Mouse (Mus musculus): ENCODE data around the gene Atg4b. TPM values are rescaled to one million over a fixed set of nuclear protein-coding genes. Genes with fewer than 3 reads are reported as not detected.

The Atg4b gene
- polyA plus RNA-seq, 1 experiment, result 43.7 TPM

Other genes with a start within 250 kb of the Atg4b start
- gene Farp2, start 239.4 kb upstream of the Atg4b start, polyA plus RNA-seq (2012; rRNA removed), result 12.0 and 17.7 TPM in 2 replicates
- 262 and 267 TPM in 2 replicates for gene Stk25, start 92.8 kb upstream of the Atg4b start, polyA plus RNA-seq (2012; rRNA removed)
- gene Bok, start 65.8 kb upstream of the Atg4b start, polyA plus RNA-seq (2012; rRNA removed), result 23.9 and 25.5 TPM in 2 replicates
- gene Thap4, start 3.4 kb downstream of the Atg4b start, polyA plus RNA-seq (2012; rRNA removed), result 113 and 122 TPM in 2 replicates
- gene Dtymk, start 50.4 kb downstream of the Atg4b start, polyA plus RNA-seq (2012; rRNA removed), result 43.9 and 54.5 TPM in 2 replicates
- 5.0 and 5.6 TPM in 2 replicates for gene Ing5, start 52.5 kb downstream of the Atg4b start, polyA plus RNA-seq (2012; rRNA removed)
- 8.7 and 15.9 TPM in 2 replicates for gene D2hgdh, start 73.4 kb downstream of the Atg4b start, polyA plus RNA-seq (2012; rRNA removed)
- 13.6 and 31.8 TPM in 2 replicates for gene Gal3st2, start 109.8 kb downstream of the Atg4b start, polyA plus RNA-seq (2012; rRNA removed)
- gene Gal3st2b, start 166.8 kb downstream of the Atg4b start, polyA plus RNA-seq (2012; rRNA removed), result 28.3 and 73.6 TPM in 2 replicates
- 0.11 and 0.22 TPM in 2 replicates for gene Gal3st2c, start 239.0 kb downstream of the Atg4b start, polyA plus RNA-seq (2012; rRNA removed)